Mouse (Mus musculus) neutrophil, adult 65 days (primary cell): ENCODE results near the gene Tet2. TPM values are rescaled to one million over a fixed set of nuclear protein-coding genes. Genes with fewer than 3 reads are reported as not detected.

Experiments used
- total RNA-seq: library from RNA; stranded (reverse); gene quantifications from 2 replicates; pipeline ENCODE4 v1.2.4, GENCODE M21; 2023

Gene Tet2
- 104 and 132 TPM in 2 replicates for total RNA-seq

DNA sequence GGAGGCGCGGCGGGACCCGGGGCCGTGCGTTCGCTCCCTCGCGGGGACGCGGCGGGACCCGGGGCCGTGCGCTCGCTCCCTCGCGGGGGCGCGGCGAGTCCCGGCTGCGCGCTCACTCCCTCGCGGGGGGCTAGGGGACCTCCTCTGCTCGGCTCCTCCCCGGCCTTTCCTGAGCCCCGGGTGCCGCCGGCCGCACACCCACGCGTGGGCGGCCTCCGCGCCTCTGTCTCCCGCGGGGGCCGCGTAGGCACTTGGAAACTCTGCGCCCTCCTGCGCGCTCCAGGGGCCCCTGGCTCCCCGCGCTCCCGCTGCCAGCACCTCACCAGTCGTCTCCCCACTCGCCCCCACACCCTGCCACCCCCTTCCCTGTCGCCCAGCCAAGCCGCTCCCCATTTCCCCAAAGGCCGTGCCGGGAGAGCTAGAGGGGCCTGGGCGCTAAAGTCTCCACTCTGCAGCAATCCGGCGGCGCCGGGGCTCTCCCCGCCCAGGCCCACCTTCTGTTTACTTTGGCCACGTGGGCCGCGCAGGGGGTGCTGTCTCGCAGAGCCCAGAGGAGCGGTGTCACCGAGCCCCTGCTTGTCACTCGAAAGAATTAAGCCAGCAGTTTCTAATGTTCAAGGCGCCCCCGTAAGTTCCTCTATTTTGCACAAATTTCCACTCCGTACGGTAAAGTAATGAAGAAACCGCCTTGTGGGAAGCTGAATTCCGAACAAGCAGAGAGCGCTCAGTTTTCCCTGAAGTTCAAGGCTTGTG lies at the start of gene Tet2:
Gene Tet2, minus strand, starts transcription at position 589 of the 753 bp plus-strand sequence.

Other genes starting within 250 kb of the Tet2 start
- gene Ppa2, start 235.0 kb downstream of the Tet2 start, total RNA-seq: 9.6 and 12.0 TPM in 2 replicates